Comparison of ENCODE assay signal across 22 mouse cellular contexts in the genomic region with DNA sequence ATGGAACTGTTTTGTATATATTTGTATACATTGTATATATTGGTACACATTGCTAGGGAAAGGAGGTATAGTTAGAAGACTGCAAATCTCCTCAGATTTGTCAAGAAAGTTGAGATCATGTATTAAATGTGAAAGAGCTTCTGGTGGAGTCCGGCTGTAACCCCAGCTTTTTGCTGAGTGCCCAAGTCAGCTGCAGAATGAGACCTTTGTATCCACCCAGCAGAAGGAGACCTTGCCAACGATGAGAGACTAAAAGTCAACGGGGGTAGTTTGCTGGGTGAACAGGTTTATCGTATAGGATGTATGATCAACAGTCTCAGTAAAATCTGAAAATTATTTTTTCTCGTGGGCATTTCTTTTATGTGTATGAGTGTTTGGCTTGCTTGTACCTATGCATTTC.
"Had no signal": no experiment of that assay in that cellular context is flagged by ENCODE, and none has a peak within 500 bp of the region (broad histone marks: within the 10 kb centered on the region; RNA-seq: fewer than 3 reads in every experiment).

No protein-coding gene starts in this region.

- H3K4me1 ChIP-seq: forebrain, embryonic 15.5 days; hindbrain, embryonic 15.5 days; liver, embryonic 12.5 days had no signal

- H3K27me3 ChIP-seq: forebrain, embryonic 15.5 days; heart, embryonic 13.5 days; heart, embryonic 15.5 days; hindbrain, embryonic 13.5 days; hindbrain, embryonic 15.5 days; limb, embryonic 13.5 days; limb, embryonic 15.5 days; liver, embryonic 12.5 days had no signal

- H3K4me2 ChIP-seq: forebrain, embryonic 15.5 days; heart, embryonic 11.5 days; heart, embryonic 13.5 days; heart, embryonic 15.5 days; hindbrain, embryonic 13.5 days; hindbrain, embryonic 15.5 days; limb, embryonic 13.5 days; limb, embryonic 15.5 days; liver, embryonic 12.5 days had no signal

- H3K9me3 ChIP-seq: forebrain, embryonic 15.5 days; heart, embryonic 13.5 days; heart, embryonic 15.5 days; hindbrain, embryonic 13.5 days; hindbrain, embryonic 15.5 days; limb, embryonic 13.5 days; limb, embryonic 15.5 days; liver, embryonic 12.5 days had no signal

- DNase-seq: forebrain, postnatal 0 days; gastrocnemius, postnatal 14 days; gastrocnemius, postnatal 36 days; heart, adult 2 months; heart, postnatal 14 days; heart, postnatal 36 days; layer of hippocampus, adult 9-11 months; layer of hippocampus, postnatal 36 days; left cerebral cortex, postnatal 4 days; lung, adult 18-20 months had no signal

- H3K9ac ChIP-seq: forebrain, embryonic 15.5 days; forebrain, postnatal 0 days; heart, embryonic 13.5 days; heart, embryonic 15.5 days; hindbrain, embryonic 13.5 days; hindbrain, embryonic 15.5 days; limb, embryonic 13.5 days; limb, embryonic 15.5 days; liver, embryonic 12.5 days; liver, embryonic 14.5 days had no signal

- H3K4me3 ChIP-seq: forebrain, embryonic 15.5 days; heart, adult 2 months; heart, embryonic 13.5 days; heart, embryonic 15.5 days; hindbrain, embryonic 13.5 days; hindbrain, embryonic 15.5 days; limb, embryonic 13.5 days; limb, embryonic 15.5 days; liver, embryonic 12.5 days had no signal

- H3K27ac ChIP-seq: forebrain, embryonic 15.5 days; heart, adult 2 months; heart, embryonic 13.5 days; heart, embryonic 15.5 days; hindbrain, embryonic 13.5 days; hindbrain, embryonic 15.5 days; hindbrain, postnatal 0 days; limb, embryonic 13.5 days; limb, embryonic 15.5 days; liver, embryonic 12.5 days; liver, embryonic 14.5 days had no signal

- ATAC-seq: forebrain, embryonic 15.5 days; forebrain, postnatal 0 days; hindbrain, postnatal 0 days; intestine, embryonic 16.5 days; liver, embryonic 12.5 days had no signal

- H3K36me3 ChIP-seq: forebrain, embryonic 15.5 days; heart, embryonic 13.5 days; heart, embryonic 15.5 days; hindbrain, embryonic 13.5 days; hindbrain, embryonic 15.5 days; limb, embryonic 13.5 days; limb, embryonic 15.5 days; liver, embryonic 12.5 days had no signal
